ENCODE assay signal across 10 mouse cellular contexts in the genomic region with DNA sequence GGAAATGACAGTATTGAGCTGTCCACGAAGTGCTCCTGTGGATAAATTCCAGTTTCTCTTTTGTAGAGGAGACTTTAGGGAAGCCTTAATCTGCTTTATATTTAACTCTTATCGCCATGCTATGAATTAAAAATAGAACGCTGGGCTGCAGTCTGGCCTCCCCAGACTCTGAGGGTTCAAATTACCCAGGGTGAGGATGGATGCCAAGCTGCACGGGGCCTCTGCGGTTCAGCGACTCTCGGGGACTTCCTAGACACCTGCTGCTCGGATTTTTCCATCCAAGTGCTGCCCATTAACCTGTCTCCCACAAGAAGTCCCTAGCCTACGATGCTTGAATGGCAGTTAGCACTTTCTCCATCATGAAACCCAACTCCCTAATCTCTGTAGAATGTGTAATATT.
DNase-seq lines count a peak whose midpoint lies in the region; ATAC-seq and TF ChIP-seq lines count a peak whose summit lies in the region.
"Had no signal": no experiment of that assay in that cellular context is flagged by ENCODE, and none has a peak within 500 bp of the region (broad histone marks: within the 10 kb centered on the region; RNA-seq: fewer than 3 reads in every experiment).

No protein-coding gene starts in this region.

- no peak for TF ChIP-seq CTCF in left cerebral cortex, adult 2 months (IDR thresholded peaks at IDR 0.05)

- peak; percentile 85; the same call in 1 of the 2 replicates for ATAC-seq in embryonic facial prominence, embryonic 14.5 days (ENCODE audit: low read depth)
- ATAC-seq in heart, embryonic 12.5 days (ENCODE audit: insufficient number of reproducible peaks, low FRiP score) = 0 out of 2 replicates have a peak, but pooled peaks have one; percentile 37
- ATAC-seq in kidney, embryonic 15.5 days (replicated peaks; ENCODE audit: low FRiP score) = peak; percentile 74
- ATAC-seq: inflammation-experienced regulatory T-cells, adult 6 months; liver, embryonic 12.5 days had no signal

- H3K4me1 ChIP-seq in embryonic facial prominence, embryonic 14.5 days (ENCODE audit: control insufficient read depth, insufficient read depth, low read length) = 0 out of 2 replicates have a peak, but pooled peaks cover 5% of the 10 kb centered on the region
- peaks cover 40% of the 10 kb centered on the region for H3K4me1 ChIP-seq in heart, embryonic 12.5 days (replicated peaks)
- H3K4me1 ChIP-seq in kidney, embryonic 15.5 days = peaks cover 15% of the 10 kb centered on the region

- no peaks in the 10 kb centered on the region for H3K36me3 ChIP-seq in embryonic facial prominence, embryonic 14.5 days (ENCODE audit: control insufficient read depth, insufficient read depth, low read length)
- H3K36me3 ChIP-seq in heart, embryonic 12.5 days = no peaks in the 10 kb centered on the region
- H3K36me3 ChIP-seq in kidney, embryonic 15.5 days = no peaks in the 10 kb centered on the region
- H3K36me3 ChIP-seq: liver, embryonic 12.5 days had no signal

- WGBS in embryonic facial prominence, embryonic 14.5 days = 21% methylated on average over 9 of the region's 9 CpGs
- WGBS in heart, embryonic 12.5 days = 30% methylated on average over 9 of the region's 9 CpGs
- WGBS in kidney, embryonic 15.5 days = 27% methylated on average over 9 of the region's 9 CpGs

- H3K4me3 ChIP-seq in embryonic facial prominence, embryonic 14.5 days (ENCODE audit: low read depth, low read length) = no peak overlapping the region
- H3K4me3 ChIP-seq in heart, embryonic 12.5 days = no peak overlapping the region
- H3K4me3 ChIP-seq in kidney, embryonic 15.5 days (replicated peaks) = no peak overlapping the region
- no peak overlapping the region for H3K4me3 ChIP-seq in left cerebral cortex, adult 2 months
- H3K4me3 ChIP-seq: liver, embryonic 12.5 days had no signal

- intact Hi-C loops in left cerebral cortex, adult 2 months (cut with DNase I) = no loop called here

- DNase-seq in 416B (ENCODE audit: low read depth) = peak; percentile 77
- DNase-seq in embryonic facial prominence, embryonic 14.5 days (ENCODE audit: low spot score) = peak; percentile 59
- no peak for DNase-seq in layer of hippocampus, postnatal 14 days (ENCODE audit: low spot score in 2 of 2)
- DNase-seq in c-Kit-positive CD71-positive TER-119-positive erythroid progenitor cells, embryonic 14.5 days (ENCODE audit: low spot score) = no peak
- no peak for DNase-seq in lung, adult 18-20 months
- no peak for DNase-seq in left cerebral cortex, adult 2 months (ENCODE audit: extremely low spot score in 1 of 2, low spot score in 2 of 2)

- H3K9me3 ChIP-seq in embryonic facial prominence, embryonic 14.5 days (ENCODE audit: control insufficient read depth, low read length) = no peaks in the 10 kb centered on the region
- H3K9me3 ChIP-seq in heart, embryonic 12.5 days (replicated peaks) = no peaks in the 10 kb centered on the region
- no peaks in the 10 kb centered on the region for H3K9me3 ChIP-seq in kidney, embryonic 15.5 days (replicated peaks)
- H3K9me3 ChIP-seq: liver, embryonic 12.5 days had no signal

- H3K9ac ChIP-seq in embryonic facial prominence, embryonic 14.5 days (ENCODE audit: low read depth, low read length) = no peak overlapping the region
- H3K9ac ChIP-seq in heart, embryonic 12.5 days = no peak overlapping the region
- no peak overlapping the region for H3K9ac ChIP-seq in kidney, embryonic 15.5 days
- H3K9ac ChIP-seq: liver, embryonic 12.5 days had no signal

- H3K27ac ChIP-seq in embryonic facial prominence, embryonic 14.5 days (replicated peaks; ENCODE audit: low read depth, low read length) = no peak overlapping the region
- H3K27ac ChIP-seq in heart, embryonic 12.5 days (ENCODE audit: poor library complexity, severe bottlenecking) = peak overlapping the region; percentile 85
- peak overlapping the region; percentile 22; the same call in 1 of the 2 replicates for H3K27ac ChIP-seq in kidney, embryonic 15.5 days
- H3K27ac ChIP-seq in left cerebral cortex, adult 2 months = no peak overlapping the region
- H3K27ac ChIP-seq: liver, embryonic 12.5 days had no signal

- H3K27me3 ChIP-seq in embryonic facial prominence, embryonic 14.5 days (replicated peaks; ENCODE audit: control insufficient read depth, insufficient read depth, low read length) = no peaks in the 10 kb centered on the region
- no peaks in the 10 kb centered on the region for H3K27me3 ChIP-seq in heart, embryonic 12.5 days (replicated peaks)
- H3K27me3 ChIP-seq in kidney, embryonic 15.5 days = no peaks in the 10 kb centered on the region
- H3K27me3 ChIP-seq: liver, embryonic 12.5 days had no signal

- no peak overlapping the region for H3K4me2 ChIP-seq in embryonic facial prominence, embryonic 14.5 days (ENCODE audit: low read depth, low read length)
- peak overlapping the region; percentile 24; the same call in 1 of the 2 replicates for H3K4me2 ChIP-seq in heart, embryonic 12.5 days
- H3K4me2 ChIP-seq in kidney, embryonic 15.5 days = no peak overlapping the region
- H3K4me2 ChIP-seq: liver, embryonic 12.5 days had no signal

Comparison
In these comparisons a context has a peak if more than half of its experiments do, and no peak if none do; other contexts are left out.
1. DNase-seq: peak in 416B (single experiment) and embryonic facial prominence, embryonic 14.5 days (single experiment); none in layer of hippocampus, postnatal 14 days (0 of 2), c-Kit-positive CD71-positive TER-119-positive erythroid progenitor cells, embryonic 14.5 days (single experiment), lung, adult 18-20 months (0 of 2) and left cerebral cortex, adult 2 months (0 of 2).
2. H3K27ac ChIP-seq: peak in heart, embryonic 12.5 days (single experiment) and kidney, embryonic 15.5 days (single experiment); none in embryonic facial prominence, embryonic 14.5 days (single experiment) and left cerebral cortex, adult 2 months (single experiment).
3. Peak in every context shown above with its lines, with median percentiles within 50 percentile points of each other: ATAC-seq.